Mouse (Mus musculus): Measurements from ENCODE around the gene Atf7. TPM values are rescaled to one million over a fixed set of nuclear protein-coding genes. Genes with fewer than 3 reads are reported as not detected.

Gene Atf7
- polyA plus RNA-seq, 1 experiment: 140 TPM

DNA sequence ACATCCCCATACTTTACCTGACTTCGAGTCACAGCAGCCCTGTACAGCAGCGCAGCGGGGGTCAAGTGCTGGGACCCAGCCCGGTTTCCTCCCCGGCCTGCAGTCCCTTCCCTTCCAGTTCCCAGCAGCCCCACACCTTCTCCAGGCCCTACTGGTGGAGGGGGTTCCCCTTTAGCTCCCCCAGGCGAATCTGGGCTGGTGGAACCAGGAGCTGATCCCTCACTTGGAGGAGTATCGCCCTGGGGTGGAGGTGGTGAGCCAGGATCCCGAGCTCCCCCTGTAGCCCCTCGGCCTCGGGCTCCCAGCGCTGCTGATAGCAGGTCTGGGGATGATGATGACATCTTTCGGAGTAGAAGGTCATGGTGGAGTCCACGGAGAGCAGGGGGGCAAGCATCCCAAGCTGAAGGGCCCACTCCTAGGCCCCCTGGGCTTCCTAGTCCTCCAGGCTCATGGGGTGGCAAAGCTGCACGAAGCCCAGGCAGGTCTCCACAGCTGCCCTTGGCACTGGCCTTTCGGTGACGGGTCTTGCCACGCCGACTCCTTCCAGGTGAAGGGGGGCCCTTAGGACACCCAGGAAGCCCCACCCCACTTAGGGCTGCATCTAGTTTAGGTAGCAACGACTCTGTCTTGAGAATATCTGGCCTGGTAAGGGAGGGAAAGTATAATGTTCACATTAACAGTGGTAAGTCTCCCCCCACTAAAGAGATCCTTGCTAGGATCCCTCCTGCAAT lies 124.0 kb downstream of the Atf7 start:
- Histone ChIP-seq H3K27ac (ENCODE audit: control insufficient read depth, insufficient read depth, low read length) (no peak overlapping the region), H3K36me3 (ENCODE audit: control insufficient read depth, insufficient read depth, low read length) (peaks cover 79% of the 10 kb centered on the region), H3K4me1 (replicated peaks; ENCODE audit: control insufficient read depth, insufficient read depth, low read length) (0 out of 2 replicates have a peak, but pooled peaks cover 2% of the 10 kb centered on the region), H3K27me3 (ENCODE audit: control insufficient read depth, insufficient read depth, low read length) (no peaks in the 10 kb centered on the region), H3K4me3 (ENCODE audit: control insufficient read depth, insufficient read depth, low read length) (no peak overlapping the region)
- DNase-seq: no peak
- 97% methylated on average over 19 of the region's 19 CpGs for WGBS
- TF ChIP-seq POLR2A (IDR thresholded peaks at IDR 0.05; ENCODE audit: control insufficient read depth, extremely low read depth, insufficient read depth, low read length, poor library complexity): no peak
- TF ChIP-seq CTCF (IDR thresholded peaks at IDR 0.05; ENCODE audit: borderline replicate concordance, control insufficient read depth, extremely low read depth, insufficient read depth, low read length, poor library complexity): no peak

DNA sequence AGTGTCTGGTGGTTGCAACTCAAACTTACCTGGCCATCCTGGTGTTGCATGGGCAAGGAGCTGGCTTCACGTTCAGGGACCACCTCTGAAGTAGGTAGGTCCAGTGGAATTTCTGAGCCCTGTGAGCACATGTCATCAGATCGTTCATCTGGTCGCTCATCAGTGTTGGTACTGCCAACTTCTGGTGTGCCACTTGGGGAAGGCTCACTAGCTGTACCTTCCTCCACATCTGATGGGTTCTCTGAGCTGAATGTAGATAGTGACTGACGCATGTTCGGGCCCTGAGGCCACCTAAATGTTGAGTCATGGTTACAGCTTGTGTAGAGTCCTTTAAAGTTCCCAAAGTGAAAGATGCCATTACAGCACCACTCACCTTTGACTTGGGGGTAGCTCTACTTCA lies 124.8 kb downstream of the Atf7 start:
- H3K27me3 ChIP-seq (ENCODE audit: control insufficient read depth, insufficient read depth, low read length): no peaks in the 10 kb centered on the region
- H3K27ac ChIP-seq (ENCODE audit: control insufficient read depth, insufficient read depth, low read length): no peak overlapping the region
- DNase-seq: no peak
- WGBS: 97% methylated on average over 5 of the region's 5 CpGs
- TF ChIP-seq CTCF (IDR thresholded peaks at IDR 0.05; ENCODE audit: borderline replicate concordance, control insufficient read depth, extremely low read depth, insufficient read depth, low read length, poor library complexity) (no peak), POLR2A (IDR thresholded peaks at IDR 0.05; ENCODE audit: control insufficient read depth, extremely low read depth, insufficient read depth, low read length, poor library complexity) (no peak)
- peaks cover 86% of the 10 kb centered on the region for H3K36me3 ChIP-seq (ENCODE audit: control insufficient read depth, insufficient read depth, low read length)
- H3K4me1 ChIP-seq (replicated peaks; ENCODE audit: control insufficient read depth, insufficient read depth, low read length): no peaks in the 10 kb centered on the region
- no peak overlapping the region for H3K4me3 ChIP-seq (ENCODE audit: control insufficient read depth, insufficient read depth, low read length)

DNA sequence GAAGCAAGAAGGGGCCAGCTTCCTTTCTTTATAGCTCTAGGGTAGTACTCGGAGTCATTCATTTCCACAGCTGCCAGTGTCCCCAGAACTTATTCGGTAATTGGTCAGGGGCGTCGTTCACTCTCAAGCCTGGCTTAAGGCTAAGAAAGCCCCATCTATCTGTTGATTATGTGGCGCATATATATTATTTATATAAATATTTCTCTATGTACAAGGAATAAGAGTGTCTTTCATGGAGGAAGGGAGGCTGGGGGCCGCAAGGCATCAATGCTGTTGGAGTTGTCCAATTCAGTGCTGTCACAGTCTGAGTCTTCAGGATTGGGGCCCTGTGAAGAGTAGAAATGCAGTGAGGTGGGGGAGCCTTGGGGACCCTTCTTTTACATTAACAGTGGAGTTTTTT lies 125.4 kb downstream of the Atf7 start:
- H3K4me1 ChIP-seq (replicated peaks; ENCODE audit: control insufficient read depth, insufficient read depth, low read length): no peaks in the 10 kb centered on the region
- no peak for DNase-seq
- H3K36me3 ChIP-seq (ENCODE audit: control insufficient read depth, insufficient read depth, low read length): peaks cover 90% of the 10 kb centered on the region
- no peak for TF ChIP-seq CTCF (IDR thresholded peaks at IDR 0.05; ENCODE audit: borderline replicate concordance, control insufficient read depth, extremely low read depth, insufficient read depth, low read length, poor library complexity)
- no peak for TF ChIP-seq POLR2A (IDR thresholded peaks at IDR 0.05; ENCODE audit: control insufficient read depth, extremely low read depth, insufficient read depth, low read length, poor library complexity)
- WGBS: 97% methylated on average over 6 of the region's 6 CpGs
- no peaks in the 10 kb centered on the region for H3K27me3 ChIP-seq (ENCODE audit: control insufficient read depth, insufficient read depth, low read length)
- no peak overlapping the region for H3K27ac ChIP-seq (ENCODE audit: control insufficient read depth, insufficient read depth, low read length)
- no peak overlapping the region for H3K4me3 ChIP-seq (ENCODE audit: control insufficient read depth, insufficient read depth, low read length)

DNA sequence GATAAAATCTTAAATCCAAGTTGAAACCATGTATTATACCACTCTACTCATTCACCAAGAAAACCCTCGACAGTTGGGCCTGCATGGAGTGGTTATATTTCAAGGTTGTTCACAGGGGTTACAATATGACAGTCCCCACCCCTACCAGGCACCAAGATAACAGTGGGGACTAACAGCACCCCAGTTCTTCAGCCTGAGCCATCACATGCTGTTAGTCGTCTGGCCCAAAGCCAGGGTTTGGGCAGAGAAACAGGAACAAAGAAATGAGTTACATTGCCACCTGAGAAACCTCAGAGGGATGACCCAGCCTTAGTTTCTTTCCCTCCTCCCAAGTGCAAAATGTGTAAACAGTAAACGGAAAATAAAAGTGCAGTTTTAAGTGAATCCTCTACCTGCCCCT lies 125.9 kb downstream of the Atf7 start:
- H3K27ac ChIP-seq (ENCODE audit: control insufficient read depth, insufficient read depth, low read length): no peak overlapping the region
- WGBS: 77% methylated on average over 3 of the region's 3 CpGs
- H3K4me3 ChIP-seq (ENCODE audit: control insufficient read depth, insufficient read depth, low read length): no peak overlapping the region
- DNase-seq: no peak
- TF ChIP-seq CTCF (IDR thresholded peaks at IDR 0.05; ENCODE audit: borderline replicate concordance, control insufficient read depth, extremely low read depth, insufficient read depth, low read length, poor library complexity): no peak
- TF ChIP-seq POLR2A (IDR thresholded peaks at IDR 0.05; ENCODE audit: control insufficient read depth, extremely low read depth, insufficient read depth, low read length, poor library complexity): no peak
- peaks cover 94% of the 10 kb centered on the region for H3K36me3 ChIP-seq (ENCODE audit: control insufficient read depth, insufficient read depth, low read length)
- H3K27me3 ChIP-seq (ENCODE audit: control insufficient read depth, insufficient read depth, low read length): no peaks in the 10 kb centered on the region
- H3K4me1 ChIP-seq (replicated peaks; ENCODE audit: control insufficient read depth, insufficient read depth, low read length): no peaks in the 10 kb centered on the region

DNA sequence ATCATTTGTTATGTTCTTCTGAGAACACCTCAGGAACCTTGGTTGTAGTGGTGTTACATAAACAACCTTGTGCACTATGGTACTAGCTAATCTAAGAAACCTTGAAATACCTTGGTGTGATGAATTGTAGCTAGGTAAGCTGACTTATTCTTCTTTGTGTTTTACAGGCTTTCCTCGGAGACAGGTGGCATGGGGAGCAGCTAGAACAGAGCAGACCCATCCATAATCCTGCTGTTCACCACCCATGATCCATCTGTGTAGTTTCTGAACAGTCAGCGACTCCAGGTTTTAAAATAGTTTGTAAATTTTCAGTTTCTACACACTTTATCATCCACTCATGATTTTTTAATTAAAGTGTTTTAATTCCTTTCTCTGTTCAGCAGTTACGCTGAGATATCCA lies 126.9 kb downstream of the Atf7 start:
- TF ChIP-seq CTCF (IDR thresholded peaks at IDR 0.05; ENCODE audit: borderline replicate concordance, control insufficient read depth, extremely low read depth, insufficient read depth, low read length, poor library complexity) (no peak), POLR2A (IDR thresholded peaks at IDR 0.05; ENCODE audit: control insufficient read depth, extremely low read depth, insufficient read depth, low read length, poor library complexity) (no peak)
- no peaks in the 10 kb centered on the region for H3K4me1 ChIP-seq (replicated peaks; ENCODE audit: control insufficient read depth, insufficient read depth, low read length)
- peaks cover 99% of the 10 kb centered on the region for H3K36me3 ChIP-seq (ENCODE audit: control insufficient read depth, insufficient read depth, low read length)
- no peak overlapping the region for H3K4me3 ChIP-seq (ENCODE audit: control insufficient read depth, insufficient read depth, low read length)
- WGBS: 91% methylated on average over 3 of the region's 3 CpGs
- no peak overlapping the region for H3K27ac ChIP-seq (ENCODE audit: control insufficient read depth, insufficient read depth, low read length)
- H3K27me3 ChIP-seq (ENCODE audit: control insufficient read depth, insufficient read depth, low read length): no peaks in the 10 kb centered on the region
- DNase-seq: no peak

DNA sequence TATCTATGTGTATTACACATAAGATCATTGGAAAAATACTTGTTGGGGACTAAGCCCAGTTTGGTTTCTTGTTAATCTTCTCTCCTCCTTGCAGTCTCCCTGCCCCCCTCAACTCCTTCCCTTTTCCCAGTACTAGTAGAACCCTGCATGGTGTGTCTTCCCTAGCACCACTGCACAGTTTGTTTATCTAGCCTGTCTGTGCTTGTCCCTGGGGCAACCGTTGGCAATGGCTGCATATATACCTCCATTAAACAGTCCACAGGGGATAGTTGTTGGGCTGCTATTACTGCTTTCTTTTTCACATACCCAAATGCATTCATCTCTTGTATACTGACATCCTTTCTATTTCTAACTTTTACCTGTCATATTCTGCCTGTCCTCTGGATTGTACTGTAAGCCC lies 137.6 kb downstream of the Atf7 start:
- Histone ChIP-seq H3K36me3 (ENCODE audit: control insufficient read depth, insufficient read depth, low read length) (peaks cover 93% of the 10 kb centered on the region), H3K4me1 (replicated peaks; ENCODE audit: control insufficient read depth, insufficient read depth, low read length) (no peaks in the 10 kb centered on the region), H3K27me3 (ENCODE audit: control insufficient read depth, insufficient read depth, low read length) (no peaks in the 10 kb centered on the region), H3K27ac (ENCODE audit: control insufficient read depth, insufficient read depth, low read length) (no peak overlapping the region), H3K4me3 (ENCODE audit: control insufficient read depth, insufficient read depth, low read length) (no peak overlapping the region)
- no peak for DNase-seq
- TF ChIP-seq CTCF (IDR thresholded peaks at IDR 0.05; ENCODE audit: borderline replicate concordance, control insufficient read depth, extremely low read depth, insufficient read depth, low read length, poor library complexity) (no peak), POLR2A (IDR thresholded peaks at IDR 0.05; ENCODE audit: control insufficient read depth, extremely low read depth, insufficient read depth, low read length, poor library complexity) (no peak)
- WGBS: 94% methylated on average over 1 of the region's 1 CpGs
